Mouse (Mus musculus) central nervous system, embryonic 14 days (tissue): ENCODE data around the gene AY761184. TPM values are rescaled to one million over a fixed set of nuclear protein-coding genes. Genes with fewer than 3 reads are reported as not detected.

Experiments
- polyA plus RNA-seq: library from polyadenylated mRNA; depleted of rRNA; stranded (reverse); fragments of >200 nt; gene quantifications from 2 replicates; pipeline ENCODE4 v1.2.3, GENCODE M21; 2012; rRNA removed

AY761184 gene
- polyA plus RNA-seq = not detected in 2 replicates

GRCm38 (mm10) chr8:21703545-21703944 lies at the start of gene AY761184:
AY761184 (minus strand) TSS chr8:21703645.

DNA sequence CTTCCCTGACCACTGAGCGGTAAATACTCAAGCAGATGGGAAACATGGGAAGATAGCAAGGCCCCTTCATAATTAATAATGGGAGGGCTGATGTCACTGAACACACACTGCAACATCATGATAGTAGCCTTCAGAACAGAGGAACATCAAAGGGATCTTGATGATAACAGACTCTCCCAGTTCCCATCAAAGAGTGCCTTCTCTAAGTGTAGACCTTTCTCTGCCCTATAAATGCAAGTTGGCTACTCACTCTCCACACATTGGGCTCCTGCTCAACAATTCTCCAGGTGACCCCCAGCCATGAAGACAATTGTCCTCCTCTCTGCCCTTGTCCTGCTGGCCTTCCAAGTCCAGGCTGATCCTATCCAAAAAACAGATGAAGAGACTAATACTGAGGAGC lies 37.9 kb downstream of the AY761184 start, which contains the start of gene Defa34:
TSS of gene Defa34 (plus strand) at position 301 of the 400 bp plus-strand sequence.

DNA sequence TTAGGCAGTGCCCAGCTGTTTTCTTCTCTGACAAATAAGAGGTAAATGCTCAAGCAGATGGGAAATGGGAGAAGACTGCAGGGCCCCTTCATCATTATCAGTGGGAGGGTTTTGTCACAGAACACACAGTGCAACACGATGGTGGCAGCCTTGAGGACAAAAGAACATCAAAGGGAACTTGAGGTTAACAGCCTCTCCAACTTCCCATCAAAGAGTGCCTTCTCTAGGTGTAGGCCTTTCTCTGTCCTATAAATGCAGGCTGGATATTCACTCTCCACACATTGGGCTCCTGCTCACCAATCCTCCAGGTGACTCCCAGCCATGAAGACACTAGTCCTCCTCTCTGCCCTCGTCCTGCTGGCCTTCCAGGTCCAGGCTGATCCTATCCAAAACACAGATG lies 48.0 kb downstream of the AY761184 start, which contains the start of gene Defa17:
TSS of gene Defa17 (plus strand) at position 301 of the 400 bp plus-strand sequence.

Other genes with a start within 250 kb of the AY761184 start
- gene Gm7849, start 247.1 kb downstream of the AY761184 start, polyA plus RNA-seq = not detected in 2 replicates
- gene Defa20, start 194.4 kb downstream of the AY761184 start, polyA plus RNA-seq = not detected in 2 replicates
- not detected in 2 replicates for gene Defa32, start 174.6 kb downstream of the AY761184 start, polyA plus RNA-seq
- gene Defa37, start 138.3 kb downstream of the AY761184 start, polyA plus RNA-seq = not detected in 2 replicates
- not detected in 2 replicates for gene Defa28, start 120.6 kb downstream of the AY761184 start, polyA plus RNA-seq
- gene Gm7861, start 109.1 kb downstream of the AY761184 start, polyA plus RNA-seq = not detected in 2 replicates
- gene Defa26, start 85.5 kb downstream of the AY761184 start, polyA plus RNA-seq = not detected in 2 replicates
- not detected in 2 replicates for gene Defa17, start 47.9 kb downstream of the AY761184 start, polyA plus RNA-seq
- gene Defa34, start 37.8 kb downstream of the AY761184 start, polyA plus RNA-seq = not detected in 2 replicates
- gene Defa24, start 30.8 kb upstream of the AY761184 start, polyA plus RNA-seq = not detected in 2 replicates
- not detected in 2 replicates for gene Defb50, start 119.9 kb upstream of the AY761184 start, polyA plus RNA-seq
- not detected in 2 replicates for gene Defb2, start 136.3 kb upstream of the AY761184 start, polyA plus RNA-seq
- gene Defb10, start 155.3 kb upstream of the AY761184 start, polyA plus RNA-seq = 0.50 TPM in 1 of 2 replicates, not detected in the other
- gene Defb9, start 181.8 kb upstream of the AY761184 start, polyA plus RNA-seq = not detected in 2 replicates
- 12.3 and 15.2 TPM in 2 replicates for gene Defb11, start 202.8 kb upstream of the AY761184 start, polyA plus RNA-seq
- gene Defb15, start 229.1 kb upstream of the AY761184 start, polyA plus RNA-seq = not detected in 2 replicates
- gene Defb35, start 234.7 kb upstream of the AY761184 start, polyA plus RNA-seq = not detected in 2 replicates
- gene Defb13, start 243.1 kb upstream of the AY761184 start, polyA plus RNA-seq = not detected in 2 replicates